Mouse (Mus musculus) small intestine, adult 2 months (tissue): ENCODE data around the gene Spata18.

ENCODE experiments used
- CTCF ChIP-seq: fragments of 200-500 bp; IDR thresholded peaks from 2 replicates; pipeline ENCODE4 v1.5.1; 2012; ENCODE audit warnings: low read depth, mild to moderate bottlenecking, control low read depth, inconsistent platforms, low read length, moderate library complexity, mixed read lengths; ENCODE audit not compliant: insufficient replicate concordance, insufficient read length; ENCODE audit errors: extremely low read depth
- POLR2A ChIP-seq: fragments of 200-500 bp; IDR thresholded peaks from 2 replicates; pipeline ENCODE4 v1.6.1; 2012; ENCODE audit warnings: low read depth, mild to moderate bottlenecking, control low read depth, inconsistent platforms, low read length, moderate library complexity

DNA sequence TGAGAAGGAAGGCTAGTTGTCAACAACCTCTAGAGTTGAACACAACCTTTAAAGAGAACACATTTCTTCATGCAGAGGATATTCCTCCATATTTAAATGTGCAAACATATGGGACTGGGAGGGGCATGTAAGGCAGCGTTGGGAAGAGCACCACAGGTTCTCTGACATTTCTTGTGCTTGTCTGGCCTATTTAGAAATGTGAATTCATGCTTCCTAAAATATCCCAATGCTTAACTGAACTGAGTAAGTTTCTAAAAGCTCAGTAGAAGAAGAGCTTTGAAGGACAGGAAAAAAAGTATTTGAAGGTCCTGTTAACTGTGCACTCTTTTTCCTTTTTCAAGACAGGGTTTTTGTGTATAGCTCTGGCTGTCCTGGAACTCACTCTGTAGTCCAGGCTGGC, 32.2 kb upstream of the Spata18 start:
- TF ChIP-seq CTCF, result no peak
- TF ChIP-seq POLR2A, result no peak
